Mouse (Mus musculus): ENCODE measurements around the gene Senp1. TPM values are rescaled to one million over a fixed set of nuclear protein-coding genes. Genes with fewer than 3 reads are reported as not detected.

Gene Senp1
- total and polyA plus RNA-seq, 2 experiments, result 3.7 to 4.4 TPM

GRCm38 (mm10) chr15:98114098-98114851, 20.7 kb upstream of the Senp1 start:
- TF ChIP-seq POLR2A (IDR thresholded peaks at IDR 0.05; ENCODE audit: extremely low read depth, insufficient read depth, low read length) (no peak), CTCF (IDR thresholded peaks at IDR 0.05; ENCODE audit: low read depth, low read length) (no peak)
- no peaks in the 10 kb centered on the region for H3K4me1 ChIP-seq (ENCODE audit: control insufficient read depth, insufficient read depth, low read length)
- no peak overlapping the region for H3K9ac ChIP-seq (ENCODE audit: low read depth, low read length)
- no peak for DNase-seq (ENCODE audit: extremely low read depth, low read depth, low spot score)
- H3K36me3 ChIP-seq (ENCODE audit: control insufficient read depth, insufficient read depth, low read length), result no peaks in the 10 kb centered on the region
- no peak overlapping the region for H3K27ac ChIP-seq (replicated peaks; ENCODE audit: insufficient read depth, low read depth, low read length)
- no peak overlapping the region for H3K4me3 ChIP-seq (ENCODE audit: insufficient read depth, low read depth, low read length)
- H3K79me2 ChIP-seq (ENCODE audit: control insufficient read depth, insufficient read depth, low read length), result no peaks in the 10 kb centered on the region
- 88% methylated on average over 10 of the region's 10 CpGs for WGBS
- no peaks in the 10 kb centered on the region for H3K27me3 ChIP-seq (ENCODE audit: control insufficient read depth, insufficient read depth, low read length)

GRCm38 (mm10) chr15:98111791-98112190, 18.2 kb upstream of the Senp1 start:
- TF ChIP-seq POLR2A (IDR thresholded peaks at IDR 0.05; ENCODE audit: extremely low read depth, insufficient read depth, low read length) (no peak), CTCF (IDR thresholded peaks at IDR 0.05; ENCODE audit: low read depth, low read length) (no peak)
- Histone ChIP-seq H3K36me3 (ENCODE audit: control insufficient read depth, insufficient read depth, low read length) (no peaks in the 10 kb centered on the region), H3K79me2 (ENCODE audit: control insufficient read depth, insufficient read depth, low read length) (no peaks in the 10 kb centered on the region), H3K27me3 (ENCODE audit: control insufficient read depth, insufficient read depth, low read length) (no peaks in the 10 kb centered on the region), H3K4me3 (ENCODE audit: insufficient read depth, low read depth, low read length) (no peak overlapping the region), H3K4me1 (ENCODE audit: control insufficient read depth, insufficient read depth, low read length) (peaks cover 3% of the 10 kb centered on the region; the same call in 1 of the 2 replicates), H3K27ac (replicated peaks; ENCODE audit: insufficient read depth, low read depth, low read length) (no peak overlapping the region), H3K9ac (ENCODE audit: low read depth, low read length) (no peak overlapping the region)
- DNase-seq (ENCODE audit: extremely low read depth, low read depth, low spot score), result no peak
- WGBS, result 86% methylated on average over 5 of the region's 5 CpGs

- Histone ChIP-seq H3K9ac (ENCODE audit: low read depth, low read length) (peak overlapping the region; percentile 80), H3K27me3 (ENCODE audit: control insufficient read depth, insufficient read depth, low read length) (no peaks in the 10 kb centered on the region), H3K27ac (replicated peaks; ENCODE audit: insufficient read depth, low read depth, low read length) (0 out of 2 replicates have a peak overlapping the region, but pooled peaks have one; percentile 5), H3K36me3 (ENCODE audit: control insufficient read depth, insufficient read depth, low read length) (no peaks in the 10 kb centered on the region), H3K79me2 (ENCODE audit: control insufficient read depth, insufficient read depth, low read length) (no peaks in the 10 kb centered on the region), H3K4me3 (ENCODE audit: insufficient read depth, low read depth, low read length) (peak overlapping the region; percentile 75), H3K4me1 (ENCODE audit: control insufficient read depth, insufficient read depth, low read length) (peaks cover 3% of the 10 kb centered on the region; the same call in 1 of the 2 replicates)
- 4% methylated on average over 37 of the region's 37 CpGs for WGBS
- TF ChIP-seq CTCF (IDR thresholded peaks at IDR 0.05; ENCODE audit: low read depth, low read length) (no peak), POLR2A (IDR thresholded peaks at IDR 0.05; ENCODE audit: extremely low read depth, insufficient read depth, low read length) (0 out of 2 replicates have a peak, but pooled peaks have one; percentile 3)
- DNase-seq (ENCODE audit: extremely low read depth, low read depth, low spot score), result peak; percentile 78
These were observed 15.0 kb upstream of the Senp1 start for GRCm38 (mm10) chr15:98108297-98109152.

GRCm38 (mm10) chr15:98107703-98108296, 14.3 kb upstream of the Senp1 start:
- Histone ChIP-seq H3K27me3 (ENCODE audit: control insufficient read depth, insufficient read depth, low read length) (no peaks in the 10 kb centered on the region), H3K27ac (replicated peaks; ENCODE audit: insufficient read depth, low read depth, low read length) (no peak overlapping the region), H3K36me3 (ENCODE audit: control insufficient read depth, insufficient read depth, low read length) (no peaks in the 10 kb centered on the region), H3K79me2 (ENCODE audit: control insufficient read depth, insufficient read depth, low read length) (no peaks in the 10 kb centered on the region), H3K4me3 (ENCODE audit: insufficient read depth, low read depth, low read length) (no peak overlapping the region), H3K4me1 (ENCODE audit: control insufficient read depth, insufficient read depth, low read length) (peaks cover 3% of the 10 kb centered on the region; the same call in 1 of the 2 replicates), H3K9ac (ENCODE audit: low read depth, low read length) (no peak overlapping the region)
- WGBS, result 40% methylated on average over 11 of the region's 11 CpGs
- TF ChIP-seq POLR2A (IDR thresholded peaks at IDR 0.05; ENCODE audit: extremely low read depth, insufficient read depth, low read length) (no peak), CTCF (IDR thresholded peaks at IDR 0.05; ENCODE audit: low read depth, low read length) (no peak)
- DNase-seq (ENCODE audit: extremely low read depth, low read depth, low spot score), result no peak

GRCm38 (mm10) chr15:98107230-98107629, 13.7 kb upstream of the Senp1 start:
- no peak overlapping the region for H3K27ac ChIP-seq (replicated peaks; ENCODE audit: insufficient read depth, low read depth, low read length)
- H3K4me3 ChIP-seq (ENCODE audit: insufficient read depth, low read depth, low read length), result no peak overlapping the region
- WGBS, result 75% methylated on average over 6 of the region's 6 CpGs
- H3K79me2 ChIP-seq (ENCODE audit: control insufficient read depth, insufficient read depth, low read length), result no peaks in the 10 kb centered on the region
- H3K27me3 ChIP-seq (ENCODE audit: control insufficient read depth, insufficient read depth, low read length), result no peaks in the 10 kb centered on the region
- TF ChIP-seq POLR2A (IDR thresholded peaks at IDR 0.05; ENCODE audit: extremely low read depth, insufficient read depth, low read length), result no peak
- DNase-seq (ENCODE audit: extremely low read depth, low read depth, low spot score), result no peak
- H3K36me3 ChIP-seq (ENCODE audit: control insufficient read depth, insufficient read depth, low read length), result no peaks in the 10 kb centered on the region
- H3K4me1 ChIP-seq (ENCODE audit: control insufficient read depth, insufficient read depth, low read length), result peaks cover 3% of the 10 kb centered on the region; the same call in 1 of the 2 replicates
- no peak overlapping the region for H3K9ac ChIP-seq (ENCODE audit: low read depth, low read length)

All from liver, adult 2 months (tissue).